Mouse (Mus musculus): ENCODE measurements around the gene Vmn2r32. TPM values are rescaled to one million over a fixed set of nuclear protein-coding genes. Genes with fewer than 3 reads are reported as not detected.
"Not testable (repeated sequence)": the region's sequence is repeated elsewhere in the genome, so short reads cannot be mapped to it uniquely, and the experiment has no call there.

Gene Vmn2r32
- polyA plus RNA-seq (2015; fragmentation: Nextera tagmentation; extraction: Ambion mirVana): not detected in 2 replicates

DNA sequence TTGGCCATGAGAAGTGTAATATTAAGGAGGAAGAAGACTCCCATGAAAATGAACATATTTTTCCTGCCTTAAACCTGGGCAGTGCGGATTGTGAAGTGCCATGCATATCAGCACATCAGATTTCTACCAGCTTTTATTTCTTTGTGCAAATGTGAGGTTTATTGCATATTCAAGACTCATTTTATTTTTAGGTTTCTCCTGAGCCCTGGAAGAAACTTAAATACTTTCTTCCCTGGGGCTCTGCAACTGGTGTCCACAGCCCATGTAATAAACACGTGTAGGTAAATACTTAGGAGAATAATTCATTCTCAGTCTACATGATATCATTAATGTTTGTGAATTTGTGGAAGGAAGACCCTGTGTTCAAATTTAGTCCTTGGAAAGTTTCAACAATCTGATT, at the start of gene Vmn2r32:
Gene Vmn2r32, minus strand, starts transcription at position 101 of the 400 bp plus-strand sequence.
- H3K36me3 ChIP-seq (ENCODE audit: control insufficient read depth, insufficient read depth); H3K4me2 ChIP-seq (ENCODE audit: low read depth, low read length); H3K9me3 ChIP-seq (replicated peaks; ENCODE audit: control insufficient read depth, low read length); H3K9ac ChIP-seq (ENCODE audit: low read length); H3K27me3 ChIP-seq (ENCODE audit: control insufficient read depth, insufficient read depth, low read length); ATAC-seq (replicated peaks; ENCODE audit: extremely low read depth, insufficient read depth, low FRiP score); H3K4me1 ChIP-seq (ENCODE audit: control insufficient read depth, insufficient read depth, low read length); H3K4me3 ChIP-seq (ENCODE audit: low read length); H3K27ac ChIP-seq (ENCODE audit: low read length): not testable (repeated sequence)
- 50% methylated on average over 1 of the region's 2 CpGs for WGBS

Other genes starting within 250 kb of the Vmn2r32 start
- 0.05 TPM in 1 of 2 replicates, not detected in the other for gene Vmn2r29, start 232.7 kb downstream of the Vmn2r32 start, polyA plus RNA-seq (2015; fragmentation: Nextera tagmentation; extraction: Ambion mirVana)
- 2.3 and 3.1 TPM in 2 replicates for gene Gm45844, start 201.7 kb downstream of the Vmn2r32 start, polyA plus RNA-seq (2015; fragmentation: Nextera tagmentation; extraction: Ambion mirVana)
- gene Clcn4, start 179.2 kb downstream of the Vmn2r32 start, polyA plus RNA-seq (2015; fragmentation: Nextera tagmentation; extraction: Ambion mirVana): 54.8 and 54.9 TPM in 2 replicates
- 0.01 TPM in 1 of 2 replicates, not detected in the other for gene Vmn2r30, start 142.4 kb downstream of the Vmn2r32 start, polyA plus RNA-seq (2015; fragmentation: Nextera tagmentation; extraction: Ambion mirVana)
- gene Gm45783, start 105.4 kb downstream of the Vmn2r32 start, polyA plus RNA-seq (2015; fragmentation: Nextera tagmentation; extraction: Ambion mirVana): not detected in 2 replicates
- not detected in 2 replicates for gene Vmn2r31, start 80.3 kb downstream of the Vmn2r32 start, polyA plus RNA-seq (2015; fragmentation: Nextera tagmentation; extraction: Ambion mirVana)
- gene Vmn2r33, start 86.8 kb upstream of the Vmn2r32 start, polyA plus RNA-seq (2015; fragmentation: Nextera tagmentation; extraction: Ambion mirVana): not detected in 2 replicates
- not detected in 2 replicates for gene Vmn2r34, start 209.5 kb upstream of the Vmn2r32 start, polyA plus RNA-seq (2015; fragmentation: Nextera tagmentation; extraction: Ambion mirVana)

Data from heart, embryonic 16.5 days (tissue).